Mouse (Mus musculus) thymus, postnatal 10 days (tissue): ENCODE data around the gene Hoxa9.
A peak's percentile ranks its signal among the peaks of the same experiment; 100 is the strongest.

Experiments
- DNase-seq, 2 experiments: peaks; one replicate each; pipeline ENCODE4 v3.0.0; 2021; ENCODE audit warnings: low spot score in 2 of 2

Hoxa9 gene

DNA sequence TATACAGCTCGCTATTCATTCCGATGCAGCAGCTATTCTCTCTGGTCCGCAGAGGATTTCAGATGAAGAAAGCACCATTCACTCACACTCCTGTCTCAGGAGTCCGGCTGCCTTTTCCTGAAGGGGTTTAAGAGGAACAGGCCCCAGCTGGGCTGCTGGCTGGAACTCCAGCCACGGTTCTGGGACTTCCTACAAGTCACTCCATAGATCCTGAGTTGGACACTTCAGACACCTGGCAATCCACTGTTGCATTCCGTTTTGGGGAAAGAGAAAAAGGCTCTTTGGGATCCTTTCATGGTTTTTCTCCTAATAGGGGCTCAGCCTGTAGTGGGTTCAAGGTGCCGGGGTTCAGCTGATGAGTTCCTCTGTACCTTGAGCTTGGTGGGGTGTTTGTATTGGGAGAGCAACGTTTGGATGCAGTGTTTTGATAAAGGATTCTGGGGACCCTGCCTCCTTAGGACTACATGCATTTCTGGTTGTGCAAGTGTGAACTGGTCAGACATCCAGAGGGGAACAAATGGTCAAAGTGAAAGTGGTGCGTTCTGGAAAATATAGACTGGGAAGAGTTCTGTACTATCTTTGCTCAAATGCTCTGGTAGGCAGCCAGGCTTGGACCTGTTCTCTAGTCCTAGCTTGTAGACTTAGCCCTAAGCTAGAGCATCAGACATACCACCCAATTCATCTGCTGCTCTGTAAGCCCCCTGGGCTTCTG, 31.0 kb upstream of the Hoxa9 start:
- no peak for DNase-seq

DNA sequence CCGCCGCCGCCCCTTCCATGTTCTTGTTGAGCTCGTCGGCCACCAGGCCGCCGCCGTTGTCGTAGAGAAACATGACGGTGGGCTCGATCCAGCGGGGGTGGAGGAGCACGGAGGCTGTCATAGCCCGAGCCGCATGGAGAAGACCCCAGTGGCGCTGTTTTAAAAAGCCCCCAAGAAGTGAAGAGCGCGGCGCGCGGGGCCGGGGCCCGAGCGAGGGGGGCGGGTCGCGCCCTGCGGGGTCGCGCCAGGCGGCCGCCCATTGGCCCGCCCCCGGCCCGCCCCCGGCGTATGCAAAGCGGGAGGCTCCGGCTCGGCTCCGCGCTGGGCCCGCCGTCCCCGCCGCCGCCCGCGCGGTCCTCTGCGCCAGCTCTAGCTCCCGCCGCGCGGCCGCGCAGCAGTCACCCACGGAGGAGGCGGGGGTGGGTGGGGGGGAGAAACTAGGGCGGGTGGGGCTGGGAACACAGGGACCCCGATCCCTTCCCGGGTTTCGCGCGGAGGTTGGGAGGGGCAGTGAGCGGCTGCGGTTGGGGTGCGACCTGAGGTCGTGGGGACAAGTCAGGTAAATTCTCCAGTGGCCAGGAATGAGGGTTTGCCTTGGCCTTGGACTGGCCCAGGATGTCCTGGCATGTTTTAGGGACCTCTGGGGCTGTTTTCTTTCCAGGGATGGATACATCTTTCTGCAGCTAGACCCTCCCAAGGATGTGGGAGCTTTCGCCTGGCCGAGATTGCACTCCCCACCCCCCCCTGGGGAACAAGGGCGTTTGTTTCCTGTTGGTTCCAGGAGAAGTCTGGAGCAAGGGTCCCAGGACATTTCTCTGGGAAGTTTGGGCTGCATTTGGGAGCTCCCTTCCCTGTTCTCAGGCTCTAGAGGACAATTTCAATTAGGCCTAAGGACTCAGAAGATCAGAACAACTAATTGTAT, 30.0 kb upstream of the Hoxa9 start, which contains the start of gene Hoxa13:
Gene Hoxa13 (minus strand): TSS at position 227 of the 922 bp plus-strand sequence.
- peak; percentile 28 to 62 for DNase-seq

DNA sequence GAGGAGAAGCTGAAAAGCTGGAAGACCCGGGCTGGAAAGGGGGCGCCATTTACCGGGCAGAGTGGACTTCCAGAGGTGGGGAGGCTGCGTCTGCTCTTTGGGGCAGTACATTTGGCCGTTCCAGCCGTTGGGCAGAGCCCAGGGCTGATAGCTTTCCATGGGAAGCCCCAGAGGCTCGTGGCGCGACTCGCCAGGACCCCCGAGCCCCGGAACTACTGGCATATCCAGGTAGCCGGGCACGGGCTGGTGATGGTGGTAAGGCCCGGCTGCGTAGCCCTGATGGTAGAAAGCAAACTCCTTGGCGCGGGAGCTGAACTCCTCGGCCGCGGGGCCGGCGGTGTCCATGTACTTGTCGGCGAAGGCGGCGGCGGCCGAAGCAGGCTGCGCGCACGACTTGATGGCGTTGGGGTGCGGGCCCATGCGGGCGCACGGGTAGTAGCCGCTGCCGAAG, 28.9 kb upstream of the Hoxa9 start:
- no peak for DNase-seq

DNA sequence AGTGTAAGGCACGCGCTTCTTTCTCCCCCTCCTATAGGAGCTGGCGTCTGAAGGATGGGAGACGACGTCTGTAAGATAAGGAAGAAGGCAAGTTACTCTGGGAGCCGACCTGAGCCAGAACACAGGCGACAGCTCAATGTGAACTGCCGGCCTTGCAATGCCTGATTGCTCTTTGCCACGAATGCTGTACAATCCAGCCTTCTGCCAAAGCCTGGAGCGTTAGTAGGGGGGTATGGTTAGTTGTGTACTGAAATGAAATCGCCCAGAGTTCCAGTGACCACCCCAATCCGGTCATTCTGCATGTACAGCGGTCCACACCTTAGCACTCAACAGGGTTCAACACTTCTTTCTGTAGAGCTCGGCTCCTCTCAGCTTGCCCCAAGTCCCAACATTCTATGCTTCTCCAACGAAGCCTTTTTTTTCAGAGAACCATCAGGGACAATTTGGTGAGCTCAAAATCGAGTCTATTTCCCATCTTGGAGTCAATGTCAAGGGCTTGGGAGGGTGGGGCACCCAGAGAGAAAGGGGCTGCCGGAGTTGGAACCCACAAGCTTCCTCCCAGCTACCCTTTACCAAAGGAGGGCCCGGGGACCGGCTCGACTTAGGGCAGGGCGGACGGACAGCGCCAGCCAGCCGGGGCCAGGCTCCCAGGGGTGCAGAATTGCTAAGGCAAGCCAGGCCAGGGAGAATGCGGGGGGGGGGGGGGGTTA, 28.3 kb upstream of the Hoxa9 start:
- DNase-seq: no peak

DNA sequence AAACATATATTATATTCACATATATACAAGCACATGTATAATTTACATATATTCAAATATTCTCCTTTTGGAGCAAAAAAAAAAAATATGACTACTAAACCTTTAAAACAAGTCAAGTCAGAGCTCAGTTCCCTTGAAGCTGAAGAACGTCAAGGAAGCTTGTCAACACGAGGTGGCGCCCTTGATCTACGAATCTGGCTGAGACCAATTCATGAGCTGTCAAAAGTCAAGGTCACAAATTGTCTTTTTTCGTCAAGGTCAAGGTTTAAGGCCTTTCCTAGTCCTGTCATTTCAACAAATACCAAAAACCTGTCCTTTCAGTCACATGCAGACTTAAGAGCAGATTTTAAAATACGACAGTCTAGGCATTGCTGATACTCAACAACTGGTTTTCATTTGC, 26.1 kb upstream of the Hoxa9 start:
- peak; percentile 64 to 90 for DNase-seq

DNA sequence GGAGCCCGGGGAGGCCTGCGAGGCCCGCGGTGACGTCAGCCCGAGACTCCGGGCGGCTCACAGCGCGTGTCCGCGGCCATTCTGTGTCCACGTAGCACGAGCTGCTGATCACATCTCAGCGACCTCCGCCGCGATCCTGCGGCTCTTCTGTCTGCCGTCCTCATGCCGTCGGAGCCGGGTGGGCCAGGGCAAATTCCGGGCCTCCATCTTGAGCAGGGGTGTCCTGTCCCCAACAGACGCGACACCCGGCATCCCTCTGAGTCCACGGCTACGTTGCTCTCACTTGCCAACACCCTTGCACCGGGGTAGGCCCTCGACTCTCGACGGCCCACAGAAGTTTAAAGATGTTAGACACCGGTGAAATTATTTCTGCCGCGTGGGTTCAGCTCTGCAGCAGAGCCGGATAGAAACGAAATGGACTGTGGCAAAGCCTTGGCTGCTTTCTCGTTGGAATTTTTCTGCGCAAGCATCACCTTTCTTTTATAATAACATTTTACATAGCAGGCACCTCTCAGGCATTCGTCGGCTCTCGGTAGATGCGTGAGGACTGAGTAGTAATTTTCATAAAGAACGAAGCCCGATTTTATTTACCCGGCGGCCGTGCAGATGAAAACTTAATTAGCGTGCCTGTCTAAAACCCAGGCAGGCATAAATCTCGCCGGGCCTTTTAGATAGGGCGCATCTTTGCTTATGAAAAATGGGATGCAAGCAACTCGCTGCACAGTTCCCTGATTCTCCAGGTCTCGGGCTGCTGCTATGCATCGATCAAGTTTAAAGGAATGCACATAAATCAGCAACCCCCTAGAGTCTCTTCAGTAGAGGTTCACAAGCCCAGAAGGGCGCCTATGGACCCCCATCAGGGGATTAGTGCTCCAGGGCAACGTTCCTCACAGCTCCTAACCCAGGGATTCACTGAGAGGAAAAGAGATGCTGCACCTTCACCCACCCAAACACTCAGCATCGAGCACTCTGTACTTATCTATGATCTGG, 22.9 kb upstream of the Hoxa9 start:
- DNase-seq: no peak

DNA sequence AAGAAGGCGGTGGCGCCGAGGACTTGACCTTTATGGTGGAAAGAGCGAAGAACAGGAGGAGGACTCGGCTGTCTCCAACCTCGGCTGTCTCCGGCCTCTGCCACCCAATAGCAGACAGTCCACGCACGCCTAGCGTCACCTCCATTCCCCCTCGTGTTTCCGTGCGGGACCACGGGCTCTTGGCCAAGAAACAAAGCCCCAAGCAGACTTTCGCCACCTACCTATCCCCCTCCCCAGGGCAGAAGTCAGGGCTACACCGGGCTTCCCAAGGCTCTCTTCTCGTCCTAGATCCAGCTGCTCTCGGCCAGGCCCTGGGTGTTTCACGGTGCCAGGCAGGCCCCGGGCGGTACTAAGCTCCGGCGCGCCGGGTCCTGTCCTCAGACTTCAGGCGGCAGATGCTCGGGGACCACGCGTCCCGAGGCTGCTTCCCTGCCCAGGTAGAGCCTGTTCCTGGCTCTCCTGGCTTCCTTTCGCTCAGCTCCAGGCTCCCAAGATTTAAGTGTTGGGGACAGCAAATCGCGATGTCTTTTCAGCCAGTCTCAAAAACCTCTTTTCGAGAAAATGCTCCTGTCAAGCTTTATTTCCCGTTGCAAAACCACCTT, 22.0 kb upstream of the Hoxa9 start:
- no peak for DNase-seq

DNA sequence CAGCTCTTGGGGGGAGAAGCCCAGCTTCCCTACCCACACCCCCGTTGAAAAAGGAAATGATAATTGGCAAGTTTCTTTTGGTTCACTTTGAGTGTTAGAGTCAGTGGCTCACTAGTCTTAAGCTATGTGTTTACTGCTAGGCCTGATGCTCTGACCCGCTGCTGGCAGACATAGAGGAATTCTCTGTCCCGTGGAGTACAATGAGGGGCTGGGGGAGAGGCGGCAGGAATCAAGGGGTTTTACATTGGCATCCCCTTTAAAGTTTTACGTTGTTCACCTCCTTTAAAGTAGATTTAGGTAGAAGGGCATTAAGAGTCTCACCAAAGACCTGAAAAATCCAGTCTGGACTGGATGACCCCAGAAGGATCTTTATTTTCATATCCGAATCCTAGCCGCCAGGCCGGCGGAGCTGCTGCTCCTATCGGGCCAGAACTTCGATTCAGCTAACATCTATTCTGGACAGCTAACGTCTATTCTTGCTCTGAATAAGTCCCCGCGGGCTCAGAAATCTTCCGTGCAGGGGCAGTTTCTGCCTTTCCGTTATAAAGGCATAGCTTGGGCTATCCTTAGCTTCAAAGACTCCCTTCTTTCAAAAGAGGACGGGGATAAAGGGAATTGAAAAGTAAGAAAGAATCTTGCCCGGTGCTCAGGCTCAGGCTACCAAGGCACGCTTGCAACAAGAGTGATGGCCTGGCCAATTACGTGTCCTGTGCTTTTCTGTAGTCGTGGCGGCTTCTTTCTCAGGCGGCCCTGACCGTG, 21.3 kb upstream of the Hoxa9 start:
- DNase-seq: no peak

DNA sequence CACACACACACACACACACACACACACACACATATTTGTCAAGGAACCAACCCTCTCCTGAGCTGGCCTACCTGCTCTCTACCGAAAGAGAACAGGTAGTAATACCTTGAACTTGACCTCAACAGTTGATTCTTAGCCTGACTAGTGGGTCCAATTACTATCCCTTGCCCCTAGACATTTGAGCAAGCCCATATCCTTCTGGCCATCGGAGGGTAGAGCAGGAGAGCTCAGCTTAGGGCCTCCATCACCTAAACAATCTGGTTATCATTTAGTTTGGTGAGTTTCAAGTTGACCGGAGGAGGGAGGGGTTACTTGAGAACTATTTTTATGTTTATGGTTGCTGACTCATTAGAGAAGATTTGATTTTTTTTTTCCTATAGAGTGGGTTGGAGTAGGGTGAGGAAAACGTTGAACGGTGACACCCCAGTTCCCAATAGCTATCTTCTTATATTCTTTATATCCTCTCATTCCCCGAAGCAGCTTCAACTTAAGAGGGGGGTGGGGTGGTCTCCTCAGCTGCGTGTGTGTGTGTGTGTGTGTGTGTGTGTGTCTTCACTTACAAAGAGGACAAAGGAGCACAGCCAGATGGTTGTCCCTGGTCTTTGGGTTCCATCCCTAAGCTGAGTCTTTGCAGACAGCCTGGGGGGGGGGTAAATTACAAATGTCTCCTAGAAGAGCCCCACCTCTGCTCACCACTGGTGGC, 20.4 kb upstream of the Hoxa9 start:
- DNase-seq: no peak

DNA sequence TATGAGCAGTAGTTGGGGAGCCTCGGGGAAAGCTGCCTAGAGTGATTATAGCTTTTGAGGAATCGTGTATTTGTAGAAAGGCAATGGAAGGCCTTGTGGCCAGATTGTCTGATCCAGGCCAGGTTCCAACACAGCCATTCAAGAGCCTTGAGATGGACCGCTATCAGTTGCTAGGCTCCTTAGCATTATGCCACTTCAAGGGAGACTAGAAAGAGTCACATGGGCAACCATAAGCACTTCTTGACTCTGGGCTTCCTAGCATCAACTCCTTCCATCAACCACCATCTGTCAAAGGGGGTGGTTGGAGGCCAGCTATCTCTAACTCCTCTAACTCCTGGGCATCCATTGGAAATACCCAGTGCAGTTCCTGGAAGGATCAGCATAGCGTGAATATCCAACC, 18.9 kb upstream of the Hoxa9 start:
- DNase-seq: no peak

DNA sequence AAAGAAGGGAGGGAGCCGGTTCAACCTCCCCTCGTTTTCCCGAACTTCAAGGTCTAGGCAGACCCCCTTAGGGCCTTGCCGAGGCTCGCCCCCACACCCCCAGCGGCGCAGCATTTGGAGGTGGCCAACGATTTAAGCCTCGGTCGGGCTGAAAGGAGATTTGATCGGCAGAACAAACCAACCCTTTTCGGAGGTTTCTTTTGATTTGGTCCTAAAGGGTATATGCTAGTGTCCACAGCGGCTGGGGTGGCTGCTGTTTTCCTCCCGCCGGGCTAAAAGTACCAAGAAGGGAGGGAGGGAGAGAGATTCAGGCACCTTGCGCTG, 18.5 kb upstream of the Hoxa9 start:
- no peak for DNase-seq

DNA sequence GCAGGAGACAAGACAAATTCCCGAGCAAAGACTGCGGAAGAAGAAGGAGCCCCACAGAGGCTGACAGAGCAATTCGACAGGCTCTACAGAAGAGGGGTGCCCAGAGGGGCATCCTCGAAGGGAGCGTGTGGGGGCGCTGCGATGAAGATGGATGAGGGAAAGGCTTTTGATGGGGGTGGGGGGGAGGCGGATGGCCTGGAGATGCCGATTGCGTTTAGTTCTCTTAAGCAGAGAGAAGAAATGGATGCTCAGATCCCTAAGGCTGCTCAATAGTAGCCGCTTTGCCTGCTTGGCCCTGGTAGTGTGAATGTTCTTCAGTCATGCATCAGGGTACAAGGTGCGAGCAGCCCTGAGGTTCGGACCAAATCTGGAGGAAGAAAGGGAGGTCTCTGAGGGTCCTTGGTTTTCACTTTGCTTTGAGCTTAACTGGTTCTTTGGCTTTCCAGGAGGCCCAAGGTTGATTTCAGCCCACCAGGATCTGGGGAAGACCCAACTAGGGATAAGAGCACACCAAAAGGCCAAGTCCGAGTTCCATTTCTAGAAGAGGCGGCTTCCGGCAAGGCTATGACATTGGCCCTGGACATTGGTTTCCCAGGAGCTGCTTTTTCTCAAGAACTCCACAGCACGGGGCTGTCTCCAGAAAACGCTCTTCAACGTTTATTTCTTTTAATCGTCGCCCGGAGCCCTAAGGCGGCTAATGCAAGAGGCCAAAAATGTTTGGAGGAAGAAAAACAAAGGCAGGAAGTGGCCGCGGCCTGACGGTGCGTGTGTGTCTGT, 17.9 kb upstream of the Hoxa9 start:
- no peak for DNase-seq

DNA sequence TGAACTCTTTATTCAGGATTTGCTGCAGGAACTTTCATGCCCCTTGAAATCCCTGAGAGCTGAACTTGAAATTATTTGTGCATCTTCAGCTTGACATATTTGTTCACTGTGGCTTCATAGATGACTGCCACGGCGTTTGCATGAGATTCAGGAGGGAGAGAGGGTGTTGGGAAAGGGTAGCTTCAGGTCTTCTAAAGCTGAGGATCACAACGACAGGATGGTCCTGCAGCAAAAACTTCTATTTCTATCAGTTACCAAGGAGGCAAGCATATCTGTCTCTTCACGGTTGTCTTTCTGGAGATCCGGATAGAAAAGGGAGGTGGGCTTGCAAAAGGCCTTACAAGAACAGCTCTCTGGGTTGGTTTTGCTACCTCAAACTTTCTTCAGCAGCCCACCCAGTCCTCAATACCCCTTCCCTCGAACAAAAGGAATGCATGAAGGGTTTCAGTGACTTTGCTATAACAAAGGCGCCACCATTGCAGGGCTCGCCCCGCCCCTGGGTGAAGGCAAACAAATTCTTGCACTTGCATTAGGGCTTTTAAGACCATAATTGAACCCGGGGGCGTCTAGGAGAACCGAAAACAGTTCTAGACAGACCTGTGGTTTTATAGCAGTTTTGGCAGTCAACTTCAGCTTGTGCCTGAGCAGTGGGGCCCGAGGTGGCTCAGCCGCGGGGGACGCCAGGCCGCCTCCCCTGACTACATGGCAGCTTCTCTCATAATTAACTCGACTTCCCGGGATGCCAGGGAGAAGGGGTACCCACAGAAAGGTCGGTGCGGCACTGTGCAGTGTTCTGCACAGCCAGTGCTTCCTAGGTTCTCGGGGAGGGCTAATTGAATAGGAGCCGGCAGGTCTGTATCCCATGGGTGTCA, 17.1 kb upstream of the Hoxa9 start:
- DNase-seq: no peak

DNA sequence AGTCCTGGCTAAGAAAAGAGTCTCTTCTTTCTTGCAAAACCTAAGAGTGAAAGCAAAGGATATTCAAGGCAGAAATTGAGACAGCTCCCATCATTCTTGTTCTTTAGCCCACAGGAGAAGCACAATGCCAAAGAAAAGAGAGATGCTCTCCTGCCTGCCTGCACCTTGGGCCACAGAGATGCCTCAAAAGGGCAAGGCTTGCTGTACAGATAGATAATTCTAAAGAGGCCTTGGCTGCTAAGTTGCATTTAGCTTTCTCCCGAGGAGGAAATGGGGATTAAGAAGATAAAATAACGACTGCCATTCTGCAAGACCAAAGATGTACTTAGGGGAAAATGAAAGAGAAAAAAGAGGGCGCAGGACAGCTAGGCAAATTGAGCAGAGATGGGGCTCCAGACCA, 16.0 kb upstream of the Hoxa9 start:
- DNase-seq: no peak

DNA sequence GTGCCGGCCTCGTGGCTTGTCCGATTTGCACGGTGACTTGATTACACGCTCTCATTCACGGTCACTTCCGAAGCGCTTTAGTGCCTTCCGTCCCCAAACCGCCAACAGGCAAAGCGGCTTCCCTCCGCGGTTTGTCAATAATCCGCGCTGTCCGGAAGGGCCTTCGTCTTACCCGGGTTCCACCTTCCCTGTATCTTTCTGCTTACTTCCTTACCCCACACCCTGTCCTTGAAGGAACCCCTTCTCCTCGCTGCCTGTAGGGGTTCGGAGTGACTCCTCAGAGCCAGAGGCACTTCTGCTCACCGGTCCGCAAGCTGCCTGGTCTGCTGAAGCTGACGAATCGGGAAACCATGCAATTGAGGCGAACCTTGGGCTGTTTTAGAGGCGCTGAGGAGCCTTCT, 15.5 kb upstream of the Hoxa9 start:
- DNase-seq: no peak

DNA sequence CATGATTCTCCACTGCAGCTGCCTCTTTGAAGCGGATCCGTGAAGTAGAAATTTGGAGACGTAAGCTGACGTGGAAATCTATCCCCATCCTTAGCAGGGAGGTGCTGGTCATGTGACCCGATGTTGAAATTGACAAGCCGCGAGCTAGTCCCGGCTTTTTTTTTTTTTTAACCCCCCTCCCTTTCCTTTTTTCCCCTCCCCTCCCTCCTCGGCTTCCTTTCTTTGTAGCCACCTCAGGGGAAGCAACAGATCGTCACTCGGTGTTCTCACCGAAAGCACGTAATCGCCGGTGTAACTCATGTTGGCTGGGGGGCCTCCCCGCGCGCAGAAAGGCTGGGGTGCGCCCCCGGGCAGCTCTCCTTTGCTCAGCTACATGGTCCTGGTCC, 14.9 kb upstream of the Hoxa9 start, which contains the start of gene Hoxa11:
Gene Hoxa11 (minus strand): TSS at position 54 of the 386 bp plus-strand sequence.
- DNase-seq: no peak

DNA sequence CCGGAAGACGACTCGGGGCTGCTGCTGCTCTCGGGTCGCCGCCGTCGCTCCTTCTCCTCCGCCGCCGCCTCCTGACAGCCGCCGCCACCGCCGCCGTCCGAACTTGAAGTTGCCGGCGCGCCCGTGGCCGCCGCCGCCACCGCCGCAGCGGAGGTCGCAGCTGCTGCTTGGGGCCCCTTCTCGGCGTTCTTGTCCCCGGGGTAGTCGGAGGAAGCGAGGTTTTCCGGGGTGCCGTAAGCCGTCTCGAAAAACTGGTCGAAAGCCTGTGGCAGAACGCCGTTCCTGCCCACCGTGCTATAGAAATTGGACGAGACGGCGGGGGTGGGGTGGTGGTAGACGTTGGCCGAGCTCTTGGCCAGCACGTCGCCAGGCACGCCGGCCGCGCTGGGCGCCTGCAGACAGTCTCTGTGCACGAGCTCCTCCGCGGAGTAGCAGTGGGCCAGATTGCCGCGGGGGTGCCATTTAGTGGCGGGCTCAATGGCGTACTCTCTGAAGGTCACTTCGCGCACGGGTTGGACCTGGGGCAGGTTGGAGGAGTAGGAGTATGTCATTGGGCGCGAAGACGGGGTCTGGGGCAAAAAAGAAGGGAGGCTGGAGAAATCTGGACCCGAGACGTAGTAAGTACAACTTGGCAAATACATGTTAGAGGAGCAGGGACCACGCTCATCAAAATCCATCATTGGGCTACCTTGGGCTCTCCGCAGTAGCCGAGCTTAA, 14.3 kb upstream of the Hoxa9 start:
- DNase-seq: no peak
